Mouse (Mus musculus): Measurements from ENCODE around the gene Nucb1. TPM values are rescaled to one million over a fixed set of nuclear protein-coding genes. Genes with fewer than 3 reads are reported as not detected.
"Not testable (repeated sequence)": the region's sequence is repeated elsewhere in the genome, so short reads cannot be mapped to it uniquely, and the experiment has no call there.

The Nucb1 gene
- polyA plus RNA-seq, 1 experiment, result 66.6 TPM

GRCm38 (mm10) chr7:45461326-45461725 is 48.9 kb downstream of the Nucb1 start:
- H3K27me3 ChIP-seq (ENCODE audit: control insufficient read depth), result no peaks in the 10 kb centered on the region
- H3K4me1 ChIP-seq (ENCODE audit: control insufficient read depth), result peaks cover 76% of the 10 kb centered on the region
- peaks cover 84% of the 10 kb centered on the region for H3K36me3 ChIP-seq (ENCODE audit: control insufficient read depth)
- no peaks in the 10 kb centered on the region for H3K9me3 ChIP-seq (ENCODE audit: control insufficient read depth, low read length)
- peak overlapping the region; percentile 65 for H3K4me3 ChIP-seq (replicated peaks)
- TF ChIP-seq TAL1 (IDR thresholded peaks at IDR 0.05; ENCODE audit: low read length), result no peak
- no peak for TF ChIP-seq GATA1 (IDR thresholded peaks at IDR 0.05; ENCODE audit: low read length)

DNA sequence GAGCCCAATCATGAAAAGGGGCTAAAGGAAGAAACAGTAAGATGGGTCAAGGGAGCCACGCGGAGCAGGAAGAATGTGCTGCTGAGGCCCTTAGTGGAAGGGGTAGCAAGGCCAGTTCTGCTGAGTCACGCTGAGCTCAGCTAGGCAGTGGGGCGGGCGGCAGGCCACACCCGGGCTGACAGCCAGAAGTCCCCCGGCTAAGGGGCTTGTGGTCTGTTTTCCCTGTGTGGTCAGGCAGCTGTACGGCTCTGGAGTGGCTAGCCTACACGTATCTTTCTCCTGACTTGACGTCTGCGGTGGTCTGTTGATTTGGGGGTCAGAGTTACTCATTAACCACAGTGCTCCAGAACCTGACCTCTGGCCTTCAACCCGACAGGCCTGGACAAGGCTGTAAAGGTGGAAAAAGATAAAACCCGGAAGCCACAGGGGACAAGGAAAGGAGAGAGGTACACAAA is 49.3 kb downstream of the Nucb1 start:
- Histone ChIP-seq H3K27me3 (ENCODE audit: control insufficient read depth) (no peaks in the 10 kb centered on the region), H3K4me3 (replicated peaks) (peak overlapping the region; percentile 65), H3K36me3 (ENCODE audit: control insufficient read depth) (peaks cover 88% of the 10 kb centered on the region), H3K9me3 (ENCODE audit: control insufficient read depth, low read length) (no peaks in the 10 kb centered on the region), H3K4me1 (ENCODE audit: control insufficient read depth) (peaks cover 76% of the 10 kb centered on the region)
- TF ChIP-seq TAL1 (IDR thresholded peaks at IDR 0.05; ENCODE audit: low read length) (no peak), GATA1 (IDR thresholded peaks at IDR 0.05; ENCODE audit: low read length) (no peak)

- H3K4me1 ChIP-seq (ENCODE audit: control insufficient read depth), result peaks cover 72% of the 10 kb centered on the region
- TF ChIP-seq TAL1 (IDR thresholded peaks at IDR 0.05; ENCODE audit: low read length), result no peak
- no peak for TF ChIP-seq GATA1 (IDR thresholded peaks at IDR 0.05; ENCODE audit: low read length)
- H3K36me3 ChIP-seq (ENCODE audit: control insufficient read depth), result peaks cover 84% of the 10 kb centered on the region
- H3K27me3 ChIP-seq (ENCODE audit: control insufficient read depth), result no peaks in the 10 kb centered on the region
- peak overlapping the region; percentile 65 for H3K4me3 ChIP-seq (replicated peaks)
- H3K9me3 ChIP-seq (ENCODE audit: control insufficient read depth, low read length), result no peaks in the 10 kb centered on the region
These were observed 49.8 kb downstream of the Nucb1 start for GRCm38 (mm10) chr7:45460377-45460776.

DNA sequence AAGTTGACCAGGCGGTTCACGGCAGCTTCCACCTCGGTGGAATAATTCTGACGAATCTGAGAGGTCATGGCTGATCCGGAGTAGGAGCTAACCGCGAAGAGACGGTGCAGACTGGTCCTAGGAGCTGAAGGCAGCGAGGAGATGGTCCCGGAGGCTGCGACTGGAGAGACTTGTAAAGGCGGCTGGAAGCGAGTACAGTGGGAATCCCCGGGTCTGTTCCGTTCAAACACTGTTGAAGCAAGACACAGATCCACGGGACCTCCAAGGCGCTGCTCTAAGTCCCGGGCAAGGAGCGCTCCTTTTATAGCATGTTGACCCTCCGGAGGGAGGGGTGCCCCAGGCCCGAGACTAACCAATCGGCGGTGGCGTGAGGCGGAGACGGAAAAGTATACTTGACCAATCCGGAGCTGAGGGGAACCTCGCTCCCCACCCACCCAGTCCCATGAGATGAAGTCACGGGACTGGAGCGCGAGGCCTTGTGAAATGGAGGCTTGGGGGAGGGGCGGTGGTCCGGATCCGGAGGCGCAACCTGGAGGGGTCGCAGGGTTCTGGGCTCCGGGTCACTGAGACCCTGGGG is 50.6 kb downstream of the Nucb1 start, which contains the start of gene Ftl1:
Ftl1 (minus strand) TSS at position 321 of the 577 bp plus-strand sequence.
- not testable (repeated sequence) for H3K27me3 ChIP-seq (ENCODE audit: control insufficient read depth); H3K9me3 ChIP-seq (ENCODE audit: control insufficient read depth, low read length)
- Histone ChIP-seq H3K4me1 (ENCODE audit: control insufficient read depth) (peaks cover 65% of the 10 kb centered on the region), H3K36me3 (ENCODE audit: control insufficient read depth) (peaks cover 83% of the 10 kb centered on the region), H3K4me3 (replicated peaks) (peak within 1 kb of the TSS; percentile 78)

GRCm38 (mm10) chr7:45458748-45459563 is 51.2 kb downstream of the Nucb1 start:
- no peaks in the 10 kb centered on the region for H3K27me3 ChIP-seq (ENCODE audit: control insufficient read depth)
- TF ChIP-seq TAL1 (IDR thresholded peaks at IDR 0.05; ENCODE audit: low read length) (no peak), GATA1 (IDR thresholded peaks at IDR 0.05; ENCODE audit: low read length) (no peak)
- H3K4me1 ChIP-seq (ENCODE audit: control insufficient read depth), result peaks cover 67% of the 10 kb centered on the region
- H3K4me3 ChIP-seq (replicated peaks), result peak overlapping the region; percentile 78
- no peaks in the 10 kb centered on the region for H3K9me3 ChIP-seq (ENCODE audit: control insufficient read depth, low read length)
- peaks cover 80% of the 10 kb centered on the region for H3K36me3 ChIP-seq (ENCODE audit: control insufficient read depth)

- H3K4me3 ChIP-seq (replicated peaks), result peak overlapping the region; percentile 58
- H3K4me1 ChIP-seq (ENCODE audit: control insufficient read depth), result peaks cover 58% of the 10 kb centered on the region
- no peaks in the 10 kb centered on the region for H3K9me3 ChIP-seq (ENCODE audit: control insufficient read depth, low read length)
- H3K27me3 ChIP-seq (ENCODE audit: control insufficient read depth), result no peaks in the 10 kb centered on the region; the same call in 1 of the 2 replicates
- H3K36me3 ChIP-seq (ENCODE audit: control insufficient read depth), result peaks cover 65% of the 10 kb centered on the region
- TF ChIP-seq GATA1 (IDR thresholded peaks at IDR 0.05; ENCODE audit: low read length) (no peak), TAL1 (IDR thresholded peaks at IDR 0.05; ENCODE audit: low read length) (no peak)
These were observed 52.8 kb downstream of the Nucb1 start for GRCm38 (mm10) chr7:45457204-45458060.

GRCm38 (mm10) chr7:45456721-45457203 is 53.4 kb downstream of the Nucb1 start:
- Histone ChIP-seq H3K4me1 (ENCODE audit: control insufficient read depth) (peaks cover 56% of the 10 kb centered on the region), H3K9me3 (ENCODE audit: control insufficient read depth, low read length) (no peaks in the 10 kb centered on the region), H3K27me3 (ENCODE audit: control insufficient read depth) (no peaks in the 10 kb centered on the region; the same call in 1 of the 2 replicates), H3K4me3 (replicated peaks) (peak overlapping the region; percentile 58), H3K36me3 (ENCODE audit: control insufficient read depth) (peaks cover 59% of the 10 kb centered on the region)
- TF ChIP-seq GATA1 (IDR thresholded peaks at IDR 0.05; ENCODE audit: low read length) (no peak), TAL1 (IDR thresholded peaks at IDR 0.05; ENCODE audit: low read length) (no peak)

GRCm38 (mm10) chr7:45455932-45456696 is 54.1 kb downstream of the Nucb1 start:
- H3K4me1 ChIP-seq (ENCODE audit: control insufficient read depth), result peaks cover 56% of the 10 kb centered on the region

More at GRCm38 (mm10) chr7:45455932-45456696, 54.1 kb downstream of the Nucb1 start:
- TF ChIP-seq TAL1 (IDR thresholded peaks at IDR 0.05; ENCODE audit: low read length), result no peak
- TF ChIP-seq GATA1 (IDR thresholded peaks at IDR 0.05; ENCODE audit: low read length), result no peak
- Histone ChIP-seq H3K4me3 (replicated peaks) (peak overlapping the region; percentile 15), H3K36me3 (ENCODE audit: control insufficient read depth) (peaks cover 53% of the 10 kb centered on the region), H3K9me3 (ENCODE audit: control insufficient read depth, low read length) (no peaks in the 10 kb centered on the region), H3K27me3 (ENCODE audit: control insufficient read depth) (no peaks in the 10 kb centered on the region; the same call in 1 of the 2 replicates)

Data from erythroblast, embryonic 14.5 days (primary cell).